Mouse (Mus musculus) limb, embryonic 13.5 days (tissue): Measurements from ENCODE around the gene Klhl12. TPM values are rescaled to one million over a fixed set of nuclear protein-coding genes. Genes with fewer than 3 reads are reported as not detected.
"Not testable (repeated sequence)": the region's sequence is repeated elsewhere in the genome, so short reads cannot be mapped to it uniquely, and the experiment has no call there.

Source experiments
- ATAC-seq: fragments of 200-750 bp; cut with Nextera tagmentation; 2 replicates; pipeline ENCODE4 v1.8.0; 2017; ENCODE audit warnings: low read depth, moderate number of reproducible peaks, moderate TSS enrichment; ENCODE audit not compliant: low FRiP score
- H3K27ac ChIP-seq: fragments of 300-500 bp; sonication (generic); 2 replicates; pipeline ENCODE4 v1.5.1; 2015; ENCODE audit warnings: inconsistent platforms, mild to moderate bottlenecking, moderate library complexity
- H3K27me3 ChIP-seq: fragments of 300-500 bp; sonication (generic); 2 replicates; pipeline ENCODE4 v1.6.1; 2015; ENCODE audit warnings: mild to moderate bottlenecking, inconsistent platforms
- H3K36me3 ChIP-seq: fragments of 300-500 bp; sonication (generic); 2 replicates; pipeline ENCODE4 v1.6.1; 2015; ENCODE audit warnings: inconsistent platforms, mild to moderate bottlenecking, moderate library complexity
- H3K4me1 ChIP-seq: fragments of 300-500 bp; sonication (generic); 2 replicates; pipeline ENCODE4 v1.6.1; 2015; ENCODE audit warnings: inconsistent platforms
- H3K4me2 ChIP-seq: fragments of 300-500 bp; sonication (generic); replicated peaks from 2 replicates; pipeline ENCODE4 v1.6.1; 2015; ENCODE audit warnings: inconsistent platforms, mild to moderate bottlenecking, moderate library complexity
- H3K4me3 ChIP-seq: fragments of 300-500 bp; sonication (generic); 2 replicates; pipeline ENCODE4 v1.5.1; 2015; ENCODE audit warnings: moderate library complexity, mild to moderate bottlenecking, inconsistent platforms
- H3K9ac ChIP-seq: fragments of 300-500 bp; sonication (generic); 2 replicates; pipeline ENCODE4 v1.6.1; 2015; ENCODE audit warnings: mild to moderate bottlenecking, inconsistent platforms
- H3K9me3 ChIP-seq: fragments of 300-500 bp; sonication (generic); 2 replicates; pipeline ENCODE4 v1.6.1; 2016; ENCODE audit warnings: inconsistent platforms
- WGBS: fragments of 180-500 bp; shearing (Covaris S2); methylation state at CpG from one replicate; pipeline ENCODE4 v1.1.7; 2015; 5-methylcytosine and 5-hydroxymethylcytosine counted together
- polyA plus RNA-seq: library from polyadenylated mRNA; unstranded; fragments of >200 nt; fragmentation: Nextera tagmentation; extraction: Ambion mirVana; gene quantifications from 2 replicates; pipeline ENCODE4 v1.2.1, GENCODE M21; 2015

Gene Klhl12
- polyA plus RNA-seq, 1 experiment from 2014 or later: 29.4 TPM

- 75% methylated on average over 8 of the region's 8 CpGs for WGBS
These were observed 64.8 kb downstream of the Klhl12 start for GRCm38 (mm10) chr1:134520001-134520721.

GRCm38 (mm10) chr1:134521163-134521562 lies 65.8 kb downstream of the Klhl12 start:
- no peak overlapping the region for H3K4me3 ChIP-seq
- H3K4me1 ChIP-seq: peaks cover 14% of the 10 kb centered on the region
- no peaks in the 10 kb centered on the region for H3K27me3 ChIP-seq
- no peak for ATAC-seq
- no peaks in the 10 kb centered on the region for H3K36me3 ChIP-seq
- WGBS: 72% methylated on average over 7 of the region's 7 CpGs
- H3K9ac ChIP-seq: no peak overlapping the region
- H3K4me2 ChIP-seq: no peak overlapping the region
- no peaks in the 10 kb centered on the region for H3K9me3 ChIP-seq
- no peak overlapping the region for H3K27ac ChIP-seq

More at GRCm38 (mm10) chr1:134520001-134520721, 64.8 kb downstream of the Klhl12 start:
- no peak overlapping the region for H3K27ac ChIP-seq
- H3K4me2 ChIP-seq: no peak overlapping the region
- no peak for ATAC-seq
- H3K4me1 ChIP-seq: peaks cover 18% of the 10 kb centered on the region
- peaks cover under 1% of the 10 kb centered on the region; the same call in 1 of the 2 replicates for H3K27me3 ChIP-seq
- no peak overlapping the region for H3K9ac ChIP-seq
- H3K36me3 ChIP-seq: no peaks in the 10 kb centered on the region
- no peaks in the 10 kb centered on the region for H3K9me3 ChIP-seq
- H3K4me3 ChIP-seq: no peak overlapping the region

GRCm38 (mm10) chr1:134522325-134522724 lies 67.0 kb downstream of the Klhl12 start:
- 51% methylated on average over 2 of the region's 2 CpGs for WGBS
- H3K27me3 ChIP-seq: no peaks in the 10 kb centered on the region
- H3K4me3 ChIP-seq: no peak overlapping the region
- H3K27ac ChIP-seq: no peak overlapping the region
- 0 out of 2 replicates have a peak, but pooled peaks cover 3% of the 10 kb centered on the region for H3K4me1 ChIP-seq
- no peak overlapping the region for H3K4me2 ChIP-seq
- no peaks in the 10 kb centered on the region for H3K36me3 ChIP-seq
- no peak overlapping the region for H3K9ac ChIP-seq
- ATAC-seq: no peak
- H3K9me3 ChIP-seq: no peaks in the 10 kb centered on the region

- no peak overlapping the region for H3K27ac ChIP-seq
- no peaks in the 10 kb centered on the region for H3K27me3 ChIP-seq
- H3K9ac ChIP-seq: no peak overlapping the region
- no peaks in the 10 kb centered on the region for H3K36me3 ChIP-seq
- H3K4me3 ChIP-seq: no peak overlapping the region
- H3K4me2 ChIP-seq: no peak overlapping the region
- H3K9me3 ChIP-seq: no peaks in the 10 kb centered on the region
- H3K4me1 ChIP-seq: no peaks in the 10 kb centered on the region
- no peak for ATAC-seq
- 71% methylated on average over 5 of the region's 5 CpGs for WGBS
These were observed 69.1 kb downstream of the Klhl12 start for GRCm38 (mm10) chr1:134524424-134524823.

GRCm38 (mm10) chr1:134525015-134525414 lies 69.7 kb downstream of the Klhl12 start:
- no peak overlapping the region for H3K27ac ChIP-seq
- ATAC-seq: no peak
- no peak overlapping the region for H3K9ac ChIP-seq
- no peaks in the 10 kb centered on the region for H3K36me3 ChIP-seq
- no peak overlapping the region for H3K4me2 ChIP-seq
- no peaks in the 10 kb centered on the region for H3K9me3 ChIP-seq
- WGBS: 86% methylated on average over 1 of the region's 1 CpGs
- no peaks in the 10 kb centered on the region for H3K27me3 ChIP-seq
- H3K4me3 ChIP-seq: no peak overlapping the region
- H3K4me1 ChIP-seq: no peaks in the 10 kb centered on the region

- H3K27me3 ChIP-seq: no peaks in the 10 kb centered on the region
- no peaks in the 10 kb centered on the region for H3K4me1 ChIP-seq
- H3K9me3 ChIP-seq: no peaks in the 10 kb centered on the region
- no peak for ATAC-seq
- no peaks in the 10 kb centered on the region for H3K36me3 ChIP-seq
- H3K9ac ChIP-seq: no peak overlapping the region
- 84% methylated on average over 6 of the region's 6 CpGs for WGBS
- no peak overlapping the region for H3K4me2 ChIP-seq
- H3K4me3 ChIP-seq: no peak overlapping the region
- H3K27ac ChIP-seq: no peak overlapping the region
These were observed 71.4 kb downstream of the Klhl12 start for GRCm38 (mm10) chr1:134526752-134527151.

GRCm38 (mm10) chr1:134530618-134531017 lies 75.3 kb downstream of the Klhl12 start:
- Histone ChIP-seq H3K36me3 (no peaks in the 10 kb centered on the region), H3K9me3 (no peaks in the 10 kb centered on the region), H3K27ac (no peak overlapping the region), H3K9ac (no peak overlapping the region), H3K4me3 (no peak overlapping the region), H3K4me2 (no peak overlapping the region), H3K4me1 (no peaks in the 10 kb centered on the region), H3K27me3 (no peaks in the 10 kb centered on the region)
- ATAC-seq: no peak
- 79% methylated on average over 6 of the region's 6 CpGs for WGBS

- H3K27me3 ChIP-seq, H3K4me2 ChIP-seq, H3K4me1 ChIP-seq, H3K9me3 ChIP-seq, ATAC-seq, H3K4me3 ChIP-seq, H3K36me3 ChIP-seq, H3K9ac ChIP-seq, H3K27ac ChIP-seq: not testable (repeated sequence)
- 89% methylated on average over 10 of the region's 10 CpGs for WGBS
These were observed 78.4 kb downstream of the Klhl12 start for GRCm38 (mm10) chr1:134533710-134534109.

- ATAC-seq: no peak
- 90% methylated on average over 1 of the region's 1 CpGs for WGBS
- Histone ChIP-seq H3K4me2 (no peak overlapping the region), H3K27ac (no peak overlapping the region), H3K9ac (no peak overlapping the region), H3K4me1 (no peaks in the 10 kb centered on the region), H3K27me3 (no peaks in the 10 kb centered on the region), H3K4me3 (no peak overlapping the region), H3K9me3 (no peaks in the 10 kb centered on the region), H3K36me3 (no peaks in the 10 kb centered on the region)
These were observed 79.7 kb downstream of the Klhl12 start for GRCm38 (mm10) chr1:134535054-134535453.

GRCm38 (mm10) chr1:134535513-134535912 lies 80.2 kb downstream of the Klhl12 start:
- no peak for ATAC-seq
- 72% methylated on average over 3 of the region's 3 CpGs for WGBS
- no peak overlapping the region for H3K27ac ChIP-seq

GRCm38 (mm10) chr1:134540610-134541009 lies 85.3 kb downstream of the Klhl12 start:
- no peaks in the 10 kb centered on the region for H3K4me1 ChIP-seq
- H3K27ac ChIP-seq: no peak overlapping the region
- no peak overlapping the region for H3K4me2 ChIP-seq
- H3K9me3 ChIP-seq: peaks cover 8% of the 10 kb centered on the region
- no peak overlapping the region for H3K9ac ChIP-seq
- H3K36me3 ChIP-seq: no peaks in the 10 kb centered on the region
- ATAC-seq: no peak
- H3K27me3 ChIP-seq: no peaks in the 10 kb centered on the region
- 76% methylated on average over 10 of the region's 10 CpGs for WGBS
- H3K4me3 ChIP-seq: no peak overlapping the region

More at GRCm38 (mm10) chr1:134535513-134535912, 80.2 kb downstream of the Klhl12 start:
- no peak overlapping the region for H3K9ac ChIP-seq
- H3K4me3 ChIP-seq: no peak overlapping the region
- H3K36me3 ChIP-seq: no peaks in the 10 kb centered on the region
- no peaks in the 10 kb centered on the region for H3K4me1 ChIP-seq
- H3K27me3 ChIP-seq: no peaks in the 10 kb centered on the region
- no peak overlapping the region for H3K4me2 ChIP-seq
- H3K9me3 ChIP-seq: no peaks in the 10 kb centered on the region
